ENCODE assay signal across 25 mouse cellular contexts in the genomic region with DNA sequence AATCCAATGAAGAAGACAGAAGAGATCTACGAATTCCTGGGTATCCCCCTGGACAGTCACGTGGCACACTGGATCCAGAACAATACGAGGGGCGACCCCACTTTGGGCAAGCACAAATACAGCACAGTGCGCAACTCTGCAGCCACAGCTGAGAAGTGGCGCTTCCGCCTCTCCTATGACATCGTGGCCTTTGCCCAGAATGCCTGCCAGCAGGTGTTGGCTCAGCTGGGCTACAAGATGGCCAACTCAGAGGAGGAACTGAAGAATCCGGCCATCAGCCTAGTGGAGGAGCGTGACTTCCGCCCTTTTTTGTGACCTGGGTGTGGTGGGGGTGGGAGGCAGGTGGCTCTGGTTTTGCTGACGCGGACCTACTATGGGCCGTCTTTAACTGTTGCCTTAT. TPM values are rescaled to one million over a fixed set of nuclear protein-coding genes. Genes with fewer than 3 reads are reported as not detected.
"Had no signal": no experiment of that assay in that cellular context is flagged by ENCODE, and none has a peak within 500 bp of the region (broad histone marks: within the 10 kb centered on the region; RNA-seq: fewer than 3 reads in every experiment).

No protein-coding gene starts in this region.

- H3K9ac ChIP-seq: heart, embryonic 12.5 days; hindbrain, embryonic 12.5 days; hindbrain, embryonic 14.5 days; intestine, embryonic 15.5 days; limb, embryonic 12.5 days; liver, embryonic 13.5 days; liver, embryonic 15.5 days had no signal

- H3K36me3 ChIP-seq: heart, embryonic 10.5 days; heart, embryonic 12.5 days; intestine, embryonic 15.5 days; limb, embryonic 10.5 days; liver, embryonic 13.5 days; liver, embryonic 15.5 days had no signal

- H3K4me1 ChIP-seq: heart, embryonic 10.5 days; heart, embryonic 12.5 days; hindbrain, embryonic 12.5 days; intestine, embryonic 15.5 days; limb, embryonic 12.5 days had no signal

- DNase-seq: gastrocnemius, adult 2 months; gastrocnemius, postnatal 10 days; gastrocnemius, postnatal 25 days; heart, adult 18-20 months; heart, postnatal 10 days; heart, postnatal 4 days; kidney, adult 18-20 months; kidney, adult 8-10 months; kidney, postnatal 10 days; kidney, postnatal 25 days; kidney, postnatal 4 days; liver; liver, embryonic 13.5 days had no signal

- H3K9me3 ChIP-seq: heart, embryonic 10.5 days; heart, embryonic 12.5 days; hindbrain, embryonic 10.5 days; hindbrain, embryonic 12.5 days; intestine, embryonic 15.5 days; limb, embryonic 10.5 days; limb, embryonic 12.5 days; liver, embryonic 13.5 days; liver, embryonic 15.5 days had no signal

- H3K4me2 ChIP-seq: heart, embryonic 12.5 days; hindbrain, embryonic 12.5 days; hindbrain, embryonic 14.5 days; intestine, embryonic 15.5 days; limb, embryonic 12.5 days; liver, embryonic 11.5 days; liver, embryonic 13.5 days; liver, embryonic 15.5 days had no signal

- H3K4me3 ChIP-seq: gastrocnemius, adult 2 months; heart, embryonic 10.5 days; heart, embryonic 12.5 days; hindbrain, embryonic 10.5 days; hindbrain, embryonic 12.5 days; intestine, embryonic 15.5 days; limb, embryonic 10.5 days; limb, embryonic 12.5 days; liver, embryonic 13.5 days; liver, embryonic 15.5 days had no signal

- H3K27me3 ChIP-seq: intestine, embryonic 15.5 days; limb, embryonic 12.5 days; liver, embryonic 13.5 days; liver, embryonic 15.5 days had no signal

- H3K27ac ChIP-seq: gastrocnemius, adult 2 months; heart, embryonic 10.5 days; hindbrain, embryonic 10.5 days; hindbrain, embryonic 12.5 days; hindbrain, embryonic 14.5 days; intestine, embryonic 15.5 days; limb, embryonic 10.5 days; limb, embryonic 12.5 days; liver, embryonic 13.5 days; liver, embryonic 15.5 days had no signal

RNA-seq across cellular contexts. Expression of a gene that starts 14.6 kb away (rescaled TPM):
- total RNA-seq: granulocyte monocyte progenitor cell, adult 5-6 weeks had no signal
- polyA plus RNA-seq: inflammation-experienced regulatory T-cells, adult 6 months had no signal
